In the genomic region with DNA sequence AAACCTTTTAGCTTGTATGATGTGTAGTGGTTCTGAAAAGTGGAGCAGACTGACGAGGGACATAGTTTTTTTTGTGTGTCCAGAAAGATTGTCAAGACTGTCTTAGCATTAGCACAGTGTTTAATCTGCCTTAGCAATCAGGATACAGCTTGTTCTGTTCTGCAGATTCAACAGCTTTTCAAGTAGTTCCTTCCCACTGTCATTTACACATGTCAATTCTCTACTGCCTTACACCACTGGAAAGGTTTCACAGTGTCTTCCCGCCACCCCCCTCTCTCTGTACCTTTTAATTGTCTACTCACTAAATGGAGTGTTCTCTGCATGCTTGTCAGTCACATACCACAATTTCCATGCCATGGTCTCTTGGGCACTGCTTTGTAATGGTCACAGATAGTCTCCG, we compare ENCODE assay signal across 7 mouse cellular contexts. TPM values are rescaled to one million over a fixed set of nuclear protein-coding genes. Genes with fewer than 3 reads are reported as not detected.
DNase-seq lines count a peak whose midpoint lies in the region; ATAC-seq and TF ChIP-seq lines count a peak whose summit lies in the region.

No protein-coding gene starts in this region.

- H3K27ac ChIP-seq in spleen, adult 2 months (ENCODE audit: insufficient read depth, low read length) = no peak overlapping the region
- no peak overlapping the region for H3K27ac ChIP-seq in embryonic facial prominence, embryonic 13.5 days
- H3K27ac ChIP-seq in limb, embryonic 12.5 days = peak overlapping the region; percentile 93
- H3K27ac ChIP-seq in stomach, embryonic 16.5 days (ENCODE audit: low read length) = peak overlapping the region; percentile 89; the same call in 1 of the 2 replicates

- peak overlapping the region; percentile 89 for H3K4me2 ChIP-seq in embryonic facial prominence, embryonic 13.5 days
- peak overlapping the region; percentile 75 for H3K4me2 ChIP-seq in limb, embryonic 12.5 days
- H3K4me2 ChIP-seq in stomach, embryonic 16.5 days (ENCODE audit: low read depth, low read length) = peak overlapping the region; percentile 95

- TF ChIP-seq CTCF in spleen, adult 2 months (IDR thresholded peaks at IDR 0.05; ENCODE audit: extremely low read depth, insufficient read depth, insufficient read length, insufficient replicate concordance) = no peak

- no peak for ATAC-seq in embryonic facial prominence, embryonic 13.5 days (ENCODE audit: insufficient number of reproducible peaks, insufficient read depth, low FRiP score, low TSS enrichment, low read depth)
- no peak for ATAC-seq in limb, embryonic 12.5 days (ENCODE audit: insufficient number of reproducible peaks, insufficient read depth, low FRiP score, low TSS enrichment, low read depth)
- no peak for ATAC-seq in stomach, embryonic 16.5 days (ENCODE audit: insufficient read depth, low FRiP score)

- H3K4me1 ChIP-seq in spleen, adult 2 months (ENCODE audit: control insufficient read depth, insufficient read depth, insufficient read length) = no peaks in the 10 kb centered on the region; the same call in 1 of the 2 replicates
- peaks cover 17% of the 10 kb centered on the region for H3K4me1 ChIP-seq in embryonic facial prominence, embryonic 13.5 days
- H3K4me1 ChIP-seq in limb, embryonic 12.5 days (replicated peaks) = peaks cover 16% of the 10 kb centered on the region
- H3K4me1 ChIP-seq in stomach, embryonic 16.5 days (ENCODE audit: control insufficient read depth, insufficient read depth, low read length) = peaks cover 13% of the 10 kb centered on the region

- peak overlapping the region; percentile 79 for H3K4me3 ChIP-seq in spleen, adult 2 months (ENCODE audit: extremely low read depth, insufficient read depth, insufficient read length)
- H3K4me3 ChIP-seq in embryonic facial prominence, embryonic 13.5 days = peak overlapping the region; percentile 88
- peak overlapping the region; percentile 94 for H3K4me3 ChIP-seq in limb, embryonic 12.5 days (replicated peaks)
- peak overlapping the region; percentile 99 for H3K4me3 ChIP-seq in stomach, embryonic 16.5 days (replicated peaks; ENCODE audit: low read length)

- no peak for TF ChIP-seq POLR2A in spleen, adult 2 months (IDR thresholded peaks at IDR 0.05; ENCODE audit: low read depth, low read length)

- H3K27me3 ChIP-seq in spleen, adult 2 months (ENCODE audit: control insufficient read depth, insufficient read depth, low read length) = no peaks in the 10 kb centered on the region
- H3K27me3 ChIP-seq in embryonic facial prominence, embryonic 13.5 days = no peaks in the 10 kb centered on the region
- H3K27me3 ChIP-seq in limb, embryonic 12.5 days = no peaks in the 10 kb centered on the region
- no peaks in the 10 kb centered on the region for H3K27me3 ChIP-seq in stomach, embryonic 16.5 days (ENCODE audit: control insufficient read depth, insufficient read depth, low read length)

- DNase-seq in spleen, adult 2 months (ENCODE audit: low read depth in 1 of 2, low spot score in 2 of 2) = no peak
- DNase-seq in spleen, adult 18-20 months = no peak
- DNase-seq in gastrocnemius, postnatal 25 days = no peak
- DNase-seq in lung, postnatal 10 days = no peak

- H3K9ac ChIP-seq in embryonic facial prominence, embryonic 13.5 days = peak overlapping the region; percentile 89
- peak overlapping the region; percentile 76 for H3K9ac ChIP-seq in limb, embryonic 12.5 days (replicated peaks)
- H3K9ac ChIP-seq in stomach, embryonic 16.5 days (ENCODE audit: low read length) = peak overlapping the region; percentile 86

- peaks cover 4% of the 10 kb centered on the region for H3K36me3 ChIP-seq in spleen, adult 2 months (ENCODE audit: control insufficient read depth, insufficient read depth, low read length)
- peaks cover 10% of the 10 kb centered on the region for H3K36me3 ChIP-seq in embryonic facial prominence, embryonic 13.5 days
- peaks cover 11% of the 10 kb centered on the region; the same call in 1 of the 2 replicates for H3K36me3 ChIP-seq in limb, embryonic 12.5 days
- no peaks in the 10 kb centered on the region for H3K36me3 ChIP-seq in stomach, embryonic 16.5 days (ENCODE audit: control insufficient read depth, insufficient read depth, low read length)

- WGBS in spleen, adult 2 months = 9% methylated on average over 3 of the region's 3 CpGs
- 7% methylated on average over 3 of the region's 3 CpGs for whole genome bisulfite sequencing in embryonic facial prominence, embryonic 13.5 days
- 6% methylated on average over 3 of the region's 3 CpGs for WGBS in limb, embryonic 12.5 days
- 15% methylated on average over 3 of the region's 3 CpGs for WGBS in stomach, embryonic 16.5 days

- H3K9me3 ChIP-seq in embryonic facial prominence, embryonic 13.5 days = no peaks in the 10 kb centered on the region
- H3K9me3 ChIP-seq in limb, embryonic 12.5 days = no peaks in the 10 kb centered on the region
- H3K9me3 ChIP-seq in stomach, embryonic 16.5 days (replicated peaks; ENCODE audit: control insufficient read depth, low read length) = no peaks in the 10 kb centered on the region

RNA-seq across cellular contexts. Expression of a gene that starts 1.2 kb away (rescaled TPM):
- polyA plus RNA-seq in spleen, adult 2 months (2012; rRNA removed) = 11.6 and 16.4 TPM in 2 replicates
- 4.7 and 6.5 TPM in 2 replicates for polyA plus RNA-seq in embryonic facial prominence, embryonic 13.5 days (2015; fragmentation: Nextera tagmentation; extraction: Ambion mirVana)
- polyA plus RNA-seq in limb, embryonic 12.5 days (2016; fragmentation: Nextera tagmentation; extraction: Ambion mirVana) = 3.8 and 4.0 TPM in 2 replicates
- polyA plus RNA-seq in stomach, embryonic 16.5 days (2015; fragmentation: Nextera tagmentation; extraction: Ambion mirVana) = 6.0 and 8.5 TPM in 2 replicates
- 10 to 100 TPM; 23.7 to 24.3 TPM for total RNA-seq in gastrocnemius, postnatal 25 days (2021)

RNA-seq across cellular contexts. Expression of a gene that starts 1.5 kb away (rescaled TPM):
- 1.5 and 2.3 TPM in 2 replicates for polyA plus RNA-seq in spleen, adult 2 months (2012; rRNA removed)
- polyA plus RNA-seq in embryonic facial prominence, embryonic 13.5 days (2015; fragmentation: Nextera tagmentation; extraction: Ambion mirVana) = 42.8 and 47.0 TPM in 2 replicates
- polyA plus RNA-seq in limb, embryonic 12.5 days (2016; fragmentation: Nextera tagmentation; extraction: Ambion mirVana) = 47.8 and 47.9 TPM in 2 replicates
- 28.0 and 33.2 TPM in 2 replicates for polyA plus RNA-seq in stomach, embryonic 16.5 days (2015; fragmentation: Nextera tagmentation; extraction: Ambion mirVana)
- 10 to 100 TPM in 1 of 2 experiments, 1 to 10 TPM in 1; 7.7 to 10.0 TPM for total RNA-seq in gastrocnemius, postnatal 25 days (2021)

Comparison
In these comparisons a context has a peak if more than half of its experiments do, and no peak if none do; other contexts are left out.
1. H3K27ac ChIP-seq: peak in limb, embryonic 12.5 days (single experiment) and stomach, embryonic 16.5 days (single experiment); none in spleen, adult 2 months (single experiment) and embryonic facial prominence, embryonic 13.5 days (single experiment).
2. Peak in every context shown above with its lines, with median percentiles within 50 percentile points of each other: H3K4me3 ChIP-seq, H3K4me2 ChIP-seq and H3K9ac ChIP-seq.